Mouse (Mus musculus): ENCODE measurements around the gene Zbtb11. TPM values are rescaled to one million over a fixed set of nuclear protein-coding genes. Genes with fewer than 3 reads are reported as not detected.
"Not testable (repeated sequence)": the region's sequence is repeated elsewhere in the genome, so short reads cannot be mapped to it uniquely, and the experiment has no call there.

Gene Zbtb11
- total RNA-seq, 4 experiments from 2014 or later, result 7.2 to 12.0 (median 11.1) TPM

DNA sequence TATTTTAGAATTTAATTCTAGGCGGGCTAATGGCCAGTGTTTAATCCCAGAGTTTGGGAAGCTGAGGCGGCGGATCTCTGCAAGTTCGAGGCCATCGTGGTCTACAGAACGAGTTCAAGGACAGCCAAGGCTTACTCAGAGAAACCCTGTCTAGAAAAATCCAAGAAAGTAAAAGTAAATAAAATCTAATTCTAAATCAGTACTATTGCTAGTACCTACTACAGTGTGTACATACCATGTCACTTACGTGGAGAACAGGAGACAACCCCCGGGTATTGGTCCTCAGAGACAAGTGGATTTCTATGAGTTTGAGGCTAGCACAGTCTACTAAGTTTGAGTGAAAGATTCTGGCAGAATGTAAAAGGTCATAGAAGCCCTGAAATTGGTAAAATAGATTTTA is 64.4 kb downstream of the Zbtb11 start:
- DNase-seq (ENCODE audit: low spot score), result no peak

- not testable (repeated sequence) for DNase-seq (ENCODE audit: low spot score)
Measured at GRCm38 (mm10) chr16:56048038-56048437, 74.4 kb downstream of the Zbtb11 start, which contains the start of gene Senp7. Gene Senp7 (plus strand): TSS chr16:56048338.

DNA sequence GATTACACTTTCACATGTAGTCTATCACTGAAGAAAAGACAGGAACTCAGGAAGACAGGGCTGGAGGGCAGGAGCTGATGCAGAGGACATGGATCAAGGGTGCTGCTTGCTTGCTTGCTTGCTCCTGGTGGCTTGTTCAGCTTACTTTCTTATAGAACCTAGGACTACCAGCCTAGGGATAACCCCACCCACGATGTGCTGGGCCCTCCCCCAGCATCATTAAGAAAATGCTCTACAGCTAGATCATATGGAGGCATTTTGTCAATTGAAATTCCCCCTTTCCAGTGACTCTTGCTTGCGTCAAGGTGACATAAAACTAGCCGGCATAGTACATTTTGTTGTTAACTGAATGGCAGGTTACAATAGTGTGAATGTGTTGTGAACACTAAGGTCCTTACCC is 82.2 kb downstream of the Zbtb11 start:
- no peak for DNase-seq (ENCODE audit: low spot score)

- no peak for DNase-seq (ENCODE audit: low spot score)
Measured at GRCm38 (mm10) chr16:56056944-56057590, 83.4 kb downstream of the Zbtb11 start.

GRCm38 (mm10) chr16:56058151-56058550 is 84.5 kb downstream of the Zbtb11 start:
- no peak for DNase-seq (ENCODE audit: low spot score)

Other genes with a start within 250 kb of the Zbtb11 start
- 1 to 10 TPM; 1.9 to 2.3 (median 2.1) TPM for gene Nfkbiz, start 135.0 kb upstream of the Zbtb11 start, total RNA-seq (2022)
- gene Nxpe3, start 78.6 kb upstream of the Zbtb11 start, total RNA-seq (2022), result under 1 TPM; 0.33 to 0.87 (median 0.44) TPM
- 1 to 10 TPM; 3.9 to 5.3 (median 5.2) TPM for gene Cep97, start 39.0 kb upstream of the Zbtb11 start, total RNA-seq (2022)
- gene Rpl24, start 7.6 kb upstream of the Zbtb11 start, total RNA-seq (2022), result 100 to 1,000 TPM; 481 to 584 (median 542) TPM
- gene Pcnp, start 55.9 kb downstream of the Zbtb11 start, total RNA-seq (2022), result 10 to 100 TPM; 46.3 to 56.5 (median 47.5) TPM
- 10 to 100 TPM in 3 of 4 experiments, 1 to 10 TPM in 1; 9.7 to 12.9 (median 11.9) TPM for gene Trmt10c, start 63.9 kb downstream of the Zbtb11 start, total RNA-seq (2022)
- 10 to 100 TPM; 14.2 to 18.6 (median 17.4) TPM for gene Senp7, start 74.5 kb downstream of the Zbtb11 start, total RNA-seq (2022)
- gene Impg2, start 230.4 kb downstream of the Zbtb11 start, total RNA-seq (2022), result under 1 TPM in 3 of 4 experiments, not detected in 1; 0.11 to 0.16 (median 0.12) TPM

Data from heart, adult 8-10 months (tissue).